Mouse (Mus musculus): Measurements from ENCODE around the gene Rhod. TPM values are rescaled to one million over a fixed set of nuclear protein-coding genes. Genes with fewer than 3 reads are reported as not detected.

Rhod gene
- total and polyA plus RNA-seq, 3 experiments, result 0.06 TPM; not detected in 2

DNA sequence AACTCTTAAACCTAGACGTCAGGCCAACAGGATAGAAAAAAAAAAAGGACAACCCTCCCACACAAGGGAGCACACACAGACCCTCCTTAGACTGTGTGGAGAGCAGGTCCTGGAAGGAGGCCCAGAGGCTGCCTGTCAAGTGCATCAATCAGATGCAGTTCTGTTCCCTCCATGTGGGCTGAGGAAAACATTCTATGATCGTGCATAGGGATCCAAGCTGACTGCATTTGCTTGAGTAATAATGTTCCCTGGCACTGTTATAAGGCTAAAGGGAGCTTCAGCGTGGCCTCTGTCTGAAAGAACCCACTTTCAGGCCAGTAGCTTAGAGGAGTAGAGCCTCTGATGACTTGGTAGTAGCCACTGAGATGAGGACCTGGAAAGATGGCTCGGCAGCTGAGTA is 13.3 kb upstream of the Rhod start:
- Histone ChIP-seq H3K9ac (ENCODE audit: control insufficient read depth, low read depth, low read length, poor library complexity, severe bottlenecking) (no peak overlapping the region), H3K4me1 (ENCODE audit: control insufficient read depth in 1 of 2, insufficient read depth in 2 of 2, low read length in 2 of 2) (0 out of 4 replicates have a peak, but pooled peaks cover 0 to 3% of the 10 kb centered on the region in 2 experiments), H3K27ac (ENCODE audit: control insufficient read depth, low read depth, low read length) (no peak overlapping the region), H3K79me2 (ENCODE audit: control insufficient read depth, insufficient read depth, low read length, poor library complexity) (no peaks in the 10 kb centered on the region), H3K9me3 (replicated peaks; ENCODE audit: insufficient read depth, low read length) (no peaks in the 10 kb centered on the region), H3K27me3 (ENCODE audit: control insufficient read depth in 1 of 2, insufficient read depth in 2 of 2, low read length in 2 of 2) (peaks cover 4 to 7% of the 10 kb centered on the region in 2 experiments), H3K36me3 (ENCODE audit: control insufficient read depth in 1 of 2, insufficient read depth in 2 of 2, low read length in 2 of 2) (no peaks in the 10 kb centered on the region), H3K4me3 (ENCODE audit: control insufficient read depth in 1 of 2, insufficient read depth in 1 of 2, low read depth in 2 of 2, low read length in 2 of 2) (no peak overlapping the region)
- DNase-seq (ENCODE audit: low read depth, low spot score), result no peak
- TF ChIP-seq ZMIZ1 (IDR thresholded peaks at IDR 0.05; ENCODE audit: low read depth, low read length) (no peak), RCOR1 (IDR thresholded peaks at IDR 0.05; ENCODE audit: low read depth, low read length) (no peak), BHLHE40 (IDR thresholded peaks at IDR 0.05; ENCODE audit: borderline replicate concordance, low read depth, low read length) (no peak), CTCF (IDR thresholded peaks at IDR 0.05 in 2 of 3, conservative IDR thresholded peaks at IDR 0.05 in 1 of 3; ENCODE audit: control insufficient read depth in 1 of 3, insufficient read depth in 1 of 3, low read depth in 2 of 3, low read length in 3 of 3, poor library complexity in 1 of 3, severe bottlenecking in 1 of 3) (no peak), MYC (IDR thresholded peaks at IDR 0.05; ENCODE audit: low read depth, low read length) (no peak), MAFK (IDR thresholded peaks at IDR 0.05; ENCODE audit: borderline replicate concordance, low read depth, low read length) (no peak), GABPA (IDR thresholded peaks at IDR 0.05; ENCODE audit: low read depth, low read length) (no peak), ETS1 (IDR thresholded peaks at IDR 0.05; ENCODE audit: low read depth, low read length) (no peak), KAT2A (conservative IDR thresholded peaks at IDR 0.05; ENCODE audit: low read depth, low read length) (no peak), USF2 (IDR thresholded peaks at IDR 0.05; ENCODE audit: borderline replicate concordance in 1 of 2, insufficient read depth in 1 of 2, low read depth in 1 of 2, low read length in 2 of 2) (no peak), MXI1 (IDR thresholded peaks at IDR 0.05; ENCODE audit: low read depth, low read length) (no peak), E2F4 (IDR thresholded peaks at IDR 0.05; ENCODE audit: borderline replicate concordance, low read depth, low read length) (no peak), POLR2A (IDR thresholded peaks at IDR 0.05; ENCODE audit: control insufficient read depth in 1 of 2, insufficient read depth in 1 of 2, low read depth in 1 of 2, low read length in 2 of 2, poor library complexity in 1 of 2) (no peak), POLR2AphosphoS5 (IDR thresholded peaks at IDR 0.05; ENCODE audit: borderline replicate concordance, low read depth, low read length) (no peak), NRF1 (IDR thresholded peaks at IDR 0.05; ENCODE audit: insufficient read depth, low read depth, low read length, poor library complexity, severe bottlenecking) (no peak), EP300 (IDR thresholded peaks at IDR 0.05; ENCODE audit: low read depth in 1 of 2, low read length in 2 of 2) (no peak), RAD21 (IDR thresholded peaks at IDR 0.05; ENCODE audit: low read depth, low read length) (no peak), POLR2AphosphoS2 (IDR thresholded peaks at IDR 0.05; ENCODE audit: low read length) (no peak), MEF2A (IDR thresholded peaks at IDR 0.05; ENCODE audit: extremely low read depth, insufficient replicate concordance, low read depth, low read length, poor library complexity, severe bottlenecking) (no peak), CHD1 (IDR thresholded peaks at IDR 0.05; ENCODE audit: low read depth, low read length) (no peak)

DNA sequence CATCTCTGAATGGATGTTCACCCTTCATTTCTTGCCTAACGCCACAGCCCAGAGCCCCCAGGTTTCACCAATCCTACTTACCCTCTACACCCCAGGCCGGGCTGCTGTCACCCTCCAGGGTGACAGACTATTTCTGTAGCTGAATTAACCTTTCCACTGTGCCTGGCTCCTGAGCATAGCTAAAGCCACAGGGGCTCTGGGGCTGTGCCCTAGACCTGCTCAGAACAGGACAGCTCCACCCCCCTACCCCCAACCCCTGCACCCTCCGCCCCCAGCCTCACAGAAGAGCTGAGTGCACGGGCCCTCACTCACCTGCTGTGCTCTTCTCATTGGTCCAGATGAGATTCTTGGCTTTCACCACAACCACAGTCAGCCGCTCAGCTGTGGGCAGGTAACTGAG is 12.7 kb upstream of the Rhod start:
- Histone ChIP-seq H3K4me3 (ENCODE audit: control insufficient read depth in 1 of 2, insufficient read depth in 1 of 2, low read depth in 2 of 2, low read length in 2 of 2) (no peak overlapping the region), H3K4me1 (ENCODE audit: control insufficient read depth in 1 of 2, insufficient read depth in 2 of 2, low read length in 2 of 2) (0 out of 4 replicates have a peak, but pooled peaks cover 0 to 3% of the 10 kb centered on the region in 2 experiments), H3K79me2 (ENCODE audit: control insufficient read depth, insufficient read depth, low read length, poor library complexity) (no peaks in the 10 kb centered on the region), H3K36me3 (ENCODE audit: control insufficient read depth in 1 of 2, insufficient read depth in 2 of 2, low read length in 2 of 2) (no peaks in the 10 kb centered on the region), H3K27me3 (ENCODE audit: control insufficient read depth in 1 of 2, insufficient read depth in 2 of 2, low read length in 2 of 2) (peaks cover 4 to 7% of the 10 kb centered on the region in 2 experiments), H3K9me3 (replicated peaks; ENCODE audit: insufficient read depth, low read length) (no peaks in the 10 kb centered on the region), H3K9ac (ENCODE audit: control insufficient read depth, low read depth, low read length, poor library complexity, severe bottlenecking) (no peak overlapping the region), H3K27ac (ENCODE audit: control insufficient read depth, low read depth, low read length) (no peak overlapping the region)
- TF ChIP-seq TAL1 (IDR thresholded peaks at IDR 0.05; ENCODE audit: low read length), result no peak
- TF ChIP-seq TBP (IDR thresholded peaks at IDR 0.05; ENCODE audit: low read depth, low read length), result no peak
- TF ChIP-seq BHLHE40 (IDR thresholded peaks at IDR 0.05; ENCODE audit: borderline replicate concordance, low read depth, low read length), result no peak
- TF ChIP-seq CTCF (IDR thresholded peaks at IDR 0.05 in 2 of 3, conservative IDR thresholded peaks at IDR 0.05 in 1 of 3; ENCODE audit: control insufficient read depth in 1 of 3, insufficient read depth in 1 of 3, low read depth in 2 of 3, low read length in 3 of 3, poor library complexity in 1 of 3, severe bottlenecking in 1 of 3), result no peak
- TF ChIP-seq JUND (IDR thresholded peaks at IDR 0.05; ENCODE audit: low read depth, low read length), result no peak
- TF ChIP-seq GATA1 (IDR thresholded peaks at IDR 0.05; ENCODE audit: low read depth, low read length), result no peak
- TF ChIP-seq MAX (IDR thresholded peaks at IDR 0.05; ENCODE audit: low read length), result no peak
- no peak for TF ChIP-seq NELFE (IDR thresholded peaks at IDR 0.05; ENCODE audit: low read depth, low read length)
- no peak for DNase-seq (ENCODE audit: low read depth, low spot score)

Measured in MEL (cell line).